Mouse (Mus musculus) liver, postnatal 0 days (tissue): ENCODE data around the gene Lin9. TPM values are rescaled to one million over a fixed set of nuclear protein-coding genes. Genes with fewer than 3 reads are reported as not detected.

Experiments
- ATAC-seq: fragments of 200-750 bp; cut with Nextera tagmentation; 2 replicates; pipeline ENCODE4 v1.8.0; 2017; ENCODE audit warnings: mild to moderate bottlenecking, moderate library complexity
- DNase-seq: peaks from one replicate; pipeline ENCODE4 v3.0.0-alpha.2; 2016
- H3K27ac ChIP-seq: fragments of 300-500 bp; sonication (generic); 2 replicates; pipeline ENCODE4 v1.5.1; 2014; ENCODE audit warnings: antibody characterized with exemption, moderate library complexity, mild to moderate bottlenecking, low read depth
- H3K27me3 ChIP-seq: fragments of 300-500 bp; sonication (generic); 2 replicates; pipeline ENCODE4 v1.6.1; 2014; ENCODE audit warnings: low read length, control low read depth, mixed read lengths; ENCODE audit not compliant: insufficient read depth
- H3K36me3 ChIP-seq: fragments of 300-500 bp; sonication (generic); replicated peaks from 2 replicates; pipeline ENCODE4 v1.6.1; 2014; ENCODE audit warnings: mild to moderate bottlenecking, control low read depth, low read length, moderate library complexity, mixed read lengths; ENCODE audit not compliant: insufficient read depth
- H3K4me1 ChIP-seq: fragments of 300-500 bp; sonication (generic); 2 replicates; pipeline ENCODE4 v1.6.1; 2014; ENCODE audit warnings: antibody characterized with exemption, mild to moderate bottlenecking, control low read depth; ENCODE audit not compliant: insufficient read depth
- H3K4me2 ChIP-seq: fragments of 300-500 bp; sonication (generic); 2 replicates; pipeline ENCODE4 v1.6.1; 2014; ENCODE audit warnings: low read depth, mild to moderate bottlenecking, low read length, moderate library complexity, mixed read lengths
- H3K4me3 ChIP-seq: fragments of 300-500 bp; sonication (generic); 2 replicates; pipeline ENCODE4 v1.5.1; 2014; ENCODE audit warnings: low read depth, low read length
- H3K9ac ChIP-seq: fragments of 300-500 bp; sonication (generic); replicated peaks from 2 replicates; pipeline ENCODE4 v1.6.1; 2014; ENCODE audit warnings: mild to moderate bottlenecking, moderate library complexity
- H3K9me3 ChIP-seq: fragments of 300-500 bp; sonication (generic); 2 replicates; pipeline ENCODE4 v1.6.1; 2016; ENCODE audit warnings: mild to moderate bottlenecking, control low read depth, low read length, mixed read lengths
- CTCF ChIP-seq: sonication (generic); IDR thresholded peaks from 2 replicates; pipeline ENCODE4 v1.5.1; 2016; ENCODE audit warnings: antibody characterized with exemption, low read depth
- EP300 ChIP-seq: IDR thresholded peaks from 2 replicates; pipeline ENCODE4 v1.6.1; 2016; ENCODE audit warnings: antibody characterized with exemption, low read depth, mild to moderate bottlenecking
- WGBS: fragments of 180-500 bp; shearing (Covaris S2); extraction: QIAGEN DNeasy Blood & Tissue Kit; methylation state at CpG from one replicate; pipeline ENCODE4 v1.1.7; 2014; ENCODE audit not compliant: insufficient replicate concordance; 5-methylcytosine and 5-hydroxymethylcytosine counted together
- polyA plus RNA-seq: library from polyadenylated mRNA; unstranded; fragments of >200 nt; fragmentation: Nextera tagmentation; extraction: Ambion mirVana; gene quantifications from 2 replicates; pipeline ENCODE4 v1.2.1, GENCODE M21; 2015

The Lin9 gene
- polyA plus RNA-seq, 1 experiment from 2014 or later, result 6.4 TPM

- H3K36me3 ChIP-seq, result no peaks in the 10 kb centered on the region
- 44% methylated on average over 5 of the region's 5 CpGs for WGBS
- DNase-seq (no peak), ATAC-seq (no peak)
- H3K4me1 ChIP-seq, result peaks cover 11% of the 10 kb centered on the region
- H3K9me3 ChIP-seq, result no peaks in the 10 kb centered on the region
- no peak overlapping the region for H3K9ac ChIP-seq
- H3K4me2 ChIP-seq, result no peak overlapping the region
- no peak overlapping the region for H3K4me3 ChIP-seq
- no peaks in the 10 kb centered on the region for H3K27me3 ChIP-seq
- H3K27ac ChIP-seq, result no peak overlapping the region
- TF ChIP-seq EP300 (no peak), CTCF (no peak)
These were observed 77.8 kb downstream of the Lin9 start for GRCm38 (mm10) chr1:180718756-180719155.

DNA sequence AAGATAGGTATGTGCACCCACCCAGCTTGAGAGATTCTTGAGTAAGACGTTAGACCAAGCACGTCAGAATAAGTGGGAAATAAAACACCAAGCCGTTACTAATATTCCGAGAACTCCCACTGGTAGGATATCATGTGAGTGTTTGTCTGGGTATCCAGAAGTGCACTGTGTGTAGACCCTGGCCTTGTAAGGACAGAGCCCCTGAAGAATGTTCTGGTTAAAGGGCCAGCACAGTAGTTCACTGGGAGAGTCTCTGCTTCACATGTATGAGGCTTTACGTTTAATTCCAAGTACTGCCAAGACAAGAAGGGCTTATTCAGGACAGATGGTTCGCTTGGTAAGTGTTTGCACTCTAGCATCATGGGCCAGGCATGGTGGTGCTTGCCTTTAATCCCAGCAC is 78.5 kb downstream of the Lin9 start:
- Histone ChIP-seq H3K9ac (no peak overlapping the region), H3K4me2 (no peak overlapping the region), H3K36me3 (no peaks in the 10 kb centered on the region), H3K27ac (no peak overlapping the region), H3K9me3 (no peaks in the 10 kb centered on the region), H3K27me3 (no peaks in the 10 kb centered on the region), H3K4me1 (peaks cover 8% of the 10 kb centered on the region; the same call in 1 of the 2 replicates), H3K4me3 (no peak overlapping the region)
- DNase-seq (no peak), ATAC-seq (no peak)
- TF ChIP-seq EP300, result no peak
- no peak for TF ChIP-seq CTCF
- WGBS, result 78% methylated on average over 6 of the region's 6 CpGs

DNA sequence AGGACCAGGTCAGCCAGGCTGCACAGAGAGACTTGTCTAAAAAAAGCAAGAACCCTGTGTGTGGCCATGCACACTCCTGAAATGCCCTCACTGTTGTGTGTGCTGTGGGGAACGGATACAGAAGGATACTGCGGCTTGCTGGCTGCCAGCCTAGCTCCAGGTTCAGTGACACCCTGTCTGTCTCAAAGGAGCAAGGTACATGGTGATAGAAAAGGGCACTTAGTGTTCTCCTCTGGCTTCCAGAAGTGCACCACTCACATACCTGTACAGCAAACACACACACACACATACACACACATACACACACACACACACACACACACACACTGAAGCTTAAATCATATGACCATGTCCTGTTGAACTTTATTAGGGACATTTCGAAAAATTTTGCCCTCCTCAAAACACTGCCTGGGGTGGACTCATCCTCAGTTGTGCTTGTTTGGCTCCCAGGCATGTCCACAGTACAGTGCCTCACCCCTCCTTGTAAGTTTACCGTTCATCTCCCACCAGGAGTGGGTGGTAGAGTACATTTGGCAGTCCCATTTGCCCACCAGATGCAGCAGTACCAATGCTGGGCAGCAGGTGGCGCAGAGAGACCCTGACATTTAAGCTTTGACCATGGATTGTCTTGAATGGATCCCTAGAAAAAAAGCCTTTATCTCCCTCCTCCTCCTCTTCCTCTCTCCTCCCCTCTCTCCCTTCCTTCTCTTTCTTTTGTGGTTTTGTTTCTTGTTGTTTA is 79.2 kb downstream of the Lin9 start:
- Histone ChIP-seq H3K4me3 (no peak overlapping the region), H3K4me1 (peaks cover 13% of the 10 kb centered on the region; the same call in 1 of the 2 replicates), H3K9me3 (no peaks in the 10 kb centered on the region), H3K4me2 (no peak overlapping the region), H3K27me3 (no peaks in the 10 kb centered on the region), H3K36me3 (no peaks in the 10 kb centered on the region), H3K9ac (no peak overlapping the region), H3K27ac (no peak overlapping the region)
- WGBS, result 38% methylated on average over 5 of the region's 5 CpGs
- peak; percentile 88 for DNase-seq
- TF ChIP-seq EP300 (no peak), CTCF (peak; percentile 98)
- ATAC-seq, result peak; percentile 64

GRCm38 (mm10) chr1:180722608-180723007 is 81.7 kb downstream of the Lin9 start:
- no peak overlapping the region for H3K9ac ChIP-seq
- 59% methylated on average over 1 of the region's 1 CpGs for WGBS
- H3K27ac ChIP-seq, result no peak overlapping the region
- 0 out of 2 replicates have a peak overlapping the region, but pooled peaks have one; percentile 3 for H3K4me2 ChIP-seq
- TF ChIP-seq CTCF, result no peak
- TF ChIP-seq EP300, result peak; percentile 59; the same call in 1 of the 2 replicates
- ATAC-seq (no peak), DNase-seq (no peak)
- no peaks in the 10 kb centered on the region for H3K27me3 ChIP-seq
- no peaks in the 10 kb centered on the region for H3K36me3 ChIP-seq
- H3K4me3 ChIP-seq, result no peak overlapping the region
- peaks cover 24% of the 10 kb centered on the region for H3K4me1 ChIP-seq
- no peaks in the 10 kb centered on the region for H3K9me3 ChIP-seq

GRCm38 (mm10) chr1:180723701-180724238 is 82.8 kb downstream of the Lin9 start:
- DNase-seq (no peak), ATAC-seq (no peak)
- H3K27me3 ChIP-seq, result no peaks in the 10 kb centered on the region
- no peak overlapping the region for H3K9ac ChIP-seq
- H3K9me3 ChIP-seq, result no peaks in the 10 kb centered on the region
- H3K4me3 ChIP-seq, result no peak overlapping the region
- TF ChIP-seq EP300, result no peak
- TF ChIP-seq CTCF, result no peak
- peak overlapping the region; percentile 12; the same call in 1 of the 2 replicates for H3K27ac ChIP-seq
- H3K4me2 ChIP-seq, result no peak overlapping the region
- no peaks in the 10 kb centered on the region for H3K36me3 ChIP-seq
- WGBS, result 18% methylated on average over 1 of the region's 1 CpGs
- peaks cover 33% of the 10 kb centered on the region for H3K4me1 ChIP-seq

DNA sequence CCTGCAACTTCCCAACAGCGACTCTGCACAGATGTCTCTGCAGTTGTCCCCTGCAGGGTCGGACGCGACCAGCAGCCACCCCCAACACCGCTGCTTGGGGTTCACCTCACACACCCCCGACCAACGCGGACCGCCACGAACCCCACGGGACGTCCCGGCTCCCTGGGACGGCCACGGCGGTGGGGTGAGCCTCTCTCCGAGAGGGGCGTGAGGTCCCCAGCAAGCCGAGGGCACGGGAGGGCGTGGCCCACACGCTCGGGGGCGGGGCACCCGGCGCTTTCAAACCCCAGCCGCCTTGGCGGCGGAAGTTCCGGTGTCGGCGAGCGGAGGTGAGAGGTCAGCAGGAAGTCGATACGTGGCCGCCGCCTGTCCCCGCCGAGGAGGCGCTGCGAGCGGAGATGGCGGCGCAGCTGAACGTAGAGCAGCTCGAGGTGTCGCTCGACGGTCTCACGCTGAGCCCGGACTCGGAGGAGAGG is 84.8 kb downstream of the Lin9 start, which contains the start of gene Acbd3:
Gene Acbd3, plus strand, starts transcription at position 340 of the 476 bp plus-strand sequence.
- no peaks in the 10 kb centered on the region for H3K36me3 ChIP-seq
- DNase-seq (peak; percentile 95), ATAC-seq (peak; percentile 95)
- H3K9me3 ChIP-seq, result no peaks in the 10 kb centered on the region
- H3K4me2 ChIP-seq, result peak within 1 kb of the TSS; percentile 91
- peak within 1 kb of the TSS; percentile 99 for H3K4me3 ChIP-seq
- peaks cover 45% of the 10 kb centered on the region for H3K4me1 ChIP-seq
- H3K9ac ChIP-seq, result peak within 1 kb of the TSS; percentile 95
- no peaks in the 10 kb centered on the region for H3K27me3 ChIP-seq
- WGBS, result under 1% methylated on average over 51 of the region's 52 CpGs
- peak; percentile 31; the same call in 1 of the 2 replicates for TF ChIP-seq CTCF
- TF ChIP-seq EP300, result no peak
- H3K27ac ChIP-seq, result peak within 1 kb of the TSS; percentile 98
